Mouse (Mus musculus) embryonic fibroblast, embryonic 13.5 days (primary cell): ENCODE data around the gene Gipc1.

Experiments
- CTCF ChIP-seq: IDR thresholded peaks from 2 replicates; pipeline ENCODE4 v1.5.1; 2011; ENCODE audit warnings: mild to moderate bottlenecking, control low read depth, low read length, moderate library complexity, borderline replicate concordance; ENCODE audit not compliant: insufficient read depth
- POLR2A ChIP-seq: IDR thresholded peaks from 2 replicates; pipeline ENCODE4 v1.6.1; 2011; ENCODE audit warnings: low read depth, mild to moderate bottlenecking, control low read depth, low read length, moderate library complexity

DNA sequence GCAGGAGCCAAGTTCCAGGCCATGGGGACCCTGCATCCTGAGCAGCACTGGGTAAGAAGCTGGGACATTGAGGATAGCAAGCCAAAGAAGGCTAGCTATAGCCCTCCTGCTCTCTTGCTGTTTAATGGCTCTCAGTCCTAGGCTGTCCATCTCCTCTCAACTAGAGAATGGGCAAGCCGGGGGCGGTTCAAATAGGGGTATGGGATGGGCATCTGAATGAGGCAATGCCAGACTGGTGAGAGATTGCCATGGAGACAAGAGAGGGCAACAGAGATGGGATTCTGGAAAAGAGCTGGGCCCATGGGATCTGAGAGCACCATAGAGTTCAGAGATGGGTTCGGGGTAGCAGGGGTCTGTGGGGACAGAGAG is 14.4 kb downstream of the Gipc1 start:
- TF ChIP-seq CTCF: no peak
- TF ChIP-seq POLR2A: peak; percentile 33; the same call in 1 of the 2 replicates
